Mouse (Mus musculus) heart, postnatal 14 days (tissue): Measurements from ENCODE around the gene Exoc6b. TPM values are rescaled to one million over a fixed set of nuclear protein-coding genes. Genes with fewer than 3 reads are reported as not detected.

ENCODE experiments used
- DNase-seq, 2 experiments: peaks; one replicate each; pipeline ENCODE4 v3.0.0; 2021 to 2022
- intact Hi-C: fragments of 180-260 bp; cut with DNase I; formaldehyde crosslinking; loops from one replicate; pipeline ENCODE4 v1.15.1; 2025
- total RNA-seq, 2 experiments: library from RNA; stranded (reverse); gene quantifications; 2 replicates each; pipeline ENCODE4 v1.2.3; 2021

Gene Exoc6b
- total RNA-seq, 2 experiments from 2014 or later = 21.2 to 21.9 TPM

DNA sequence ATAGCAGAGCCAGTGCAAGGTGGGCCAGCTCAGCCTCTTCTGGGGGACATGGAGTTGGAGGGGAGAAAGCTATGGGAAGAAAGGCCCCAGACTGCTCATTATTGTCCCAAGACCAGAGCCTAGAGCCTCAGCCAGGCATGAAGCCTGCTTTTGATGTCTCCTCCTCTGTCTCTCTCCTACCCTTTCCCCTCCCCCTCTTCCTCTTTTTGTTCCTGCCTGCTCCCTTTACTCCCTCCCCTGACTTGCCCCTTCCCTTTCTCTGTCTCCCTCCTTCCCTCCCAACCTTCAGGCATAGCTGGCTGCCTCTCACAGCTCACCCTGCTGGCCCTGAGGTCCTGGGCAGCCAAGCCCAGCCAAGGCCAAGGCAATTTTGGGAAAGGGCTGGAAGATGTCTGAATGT, 499.7 kb downstream of the Exoc6b start:
- DNase-seq = no peak
- intact Hi-C loops = no loop called here

GRCm38 (mm10) chr6:84568880-84569279, 500.4 kb downstream of the Exoc6b start:
- intact Hi-C loops = no loop called here
- no peak for DNase-seq

Other genes starting within 250 kb of the Exoc6b start
- gene Spr, start 68.3 kb upstream of the Exoc6b start, total RNA-seq = 10 to 100 TPM; 57.3 to 58.7 TPM
- gene Emx1, start 117.9 kb upstream of the Exoc6b start, total RNA-seq = not detected